Mouse (Mus musculus): ENCODE measurements at regions not wholly inside any gene's neighbourhood (a gene's known extent, or its start where the extent isn't known, plus 50 kb on each side); places are given as distances from the start of the nearest gene placed in this dataset.

DNA sequence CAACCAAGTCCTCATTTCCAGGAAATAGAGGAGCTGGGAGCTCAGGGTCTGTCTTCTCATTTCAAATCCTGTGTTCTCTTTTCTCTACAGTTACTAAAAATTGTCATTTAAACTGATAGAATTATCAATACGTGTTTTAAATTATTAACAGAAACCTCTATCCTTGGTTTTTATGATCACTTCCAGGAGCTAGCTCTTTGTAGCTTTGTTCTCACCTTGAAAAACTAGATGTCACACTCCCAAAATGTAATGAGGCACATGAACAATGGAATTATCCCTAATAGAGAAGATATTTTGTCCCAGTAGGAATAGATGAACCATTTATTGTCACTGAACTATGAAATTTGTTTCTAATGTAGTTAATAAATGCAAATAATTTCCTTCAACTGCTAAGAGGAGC is 60.0 kb upstream of the Fam216b start:
- no peak for TF ChIP-seq CTCF (IDR thresholded peaks at IDR 0.05; ENCODE audit: insufficient read depth, low read length)
- no peak for TF ChIP-seq POLR2A (IDR thresholded peaks at IDR 0.05; ENCODE audit: borderline replicate concordance, extremely low read depth, low read depth, low read length)

All from lung, adult 2 months (tissue).